Mouse (Mus musculus): ENCODE data around the gene Dnaja4. TPM values are rescaled to one million over a fixed set of nuclear protein-coding genes. Genes with fewer than 3 reads are reported as not detected.

The Dnaja4 gene
- 14.1 and 16.1 TPM in 2 replicates for polyA plus RNA-seq (2014; fragmentation: Nextera tagmentation; extraction: Ambion mirVana)

DNA sequence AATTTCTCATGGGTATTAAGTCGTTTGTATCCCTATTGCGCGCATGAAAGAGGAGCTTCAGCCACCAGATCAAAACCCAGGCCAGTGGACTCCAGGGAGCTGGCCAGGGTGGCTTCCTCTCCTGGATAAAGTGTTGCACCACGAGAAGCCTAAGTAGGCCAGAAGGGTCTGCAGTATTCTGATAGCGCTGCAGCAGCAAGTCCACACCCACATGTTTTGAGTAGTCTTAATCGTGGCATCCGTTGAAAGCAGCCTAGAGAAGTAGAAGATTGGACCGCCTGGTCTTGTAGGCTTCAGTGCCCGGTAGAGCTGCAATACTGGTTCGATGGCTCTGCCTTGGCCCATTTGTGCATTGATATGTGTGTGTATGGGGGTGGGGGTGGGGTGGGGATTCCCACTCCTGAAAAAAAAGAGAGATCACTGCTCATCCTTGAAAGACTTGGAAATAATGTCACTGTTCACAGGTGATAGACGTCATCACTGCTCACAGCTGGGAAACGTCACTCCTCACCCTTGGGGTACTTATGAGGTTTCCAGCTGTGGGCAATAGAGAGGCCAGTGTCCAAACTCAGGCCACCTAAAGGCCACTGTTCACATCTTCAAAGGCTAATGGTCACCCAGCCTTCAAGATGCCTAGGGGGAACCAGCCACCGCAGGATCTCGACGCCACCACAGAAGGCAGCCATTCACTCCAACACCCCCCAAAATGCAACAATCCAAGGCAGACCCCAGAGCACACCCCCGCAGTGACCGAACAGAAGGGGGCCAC lies at the start of gene Dnaja4:
Gene Dnaja4, plus strand, starts transcription at position 556 of the 769 bp plus-strand sequence.
- DNase-seq (ENCODE audit: low spot score) = no peak
- 65% methylated on average over 15 of the region's 17 CpGs for WGBS
- no peaks in the 10 kb centered on the region for H3K9me3 ChIP-seq (ENCODE audit: control insufficient read depth, low read length)

DNA sequence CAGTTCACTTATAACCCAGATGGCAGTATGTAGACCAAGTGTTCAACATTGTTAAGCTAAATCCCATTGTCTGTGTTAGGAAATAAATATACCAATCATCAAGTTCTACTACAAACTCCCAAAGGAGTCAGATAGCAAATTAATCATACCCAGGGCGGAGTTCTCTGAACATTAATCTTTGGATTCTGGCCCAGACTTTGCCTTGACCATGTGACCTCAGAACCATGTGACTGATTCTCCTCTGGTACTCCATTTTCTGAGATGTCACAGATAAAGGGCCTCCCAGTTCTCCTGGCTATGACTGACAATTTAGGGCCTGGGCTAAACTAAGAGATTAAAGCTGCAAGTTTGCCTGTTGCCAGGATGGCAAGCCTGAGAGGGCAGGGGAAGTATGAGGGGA lies 49.3 kb upstream of the Dnaja4 start:
- Histone ChIP-seq H3K4me1 (ENCODE audit: control insufficient read depth, insufficient read depth, low read length) (no peaks in the 10 kb centered on the region), H3K36me3 (ENCODE audit: control insufficient read depth, insufficient read depth, low read length) (no peaks in the 10 kb centered on the region), H3K4me2 (ENCODE audit: low read depth, low read length) (no peak overlapping the region), H3K9me3 (ENCODE audit: control insufficient read depth, low read length) (no peaks in the 10 kb centered on the region), H3K9ac (ENCODE audit: low read depth, low read length) (no peak overlapping the region), H3K27me3 (replicated peaks; ENCODE audit: control insufficient read depth, insufficient read depth, low read length) (no peaks in the 10 kb centered on the region), H3K27ac (replicated peaks; ENCODE audit: low read depth, low read length) (no peak overlapping the region), H3K4me3 (ENCODE audit: low read depth, low read length) (no peak overlapping the region)
- DNase-seq (ENCODE audit: low spot score) (no peak), ATAC-seq (ENCODE audit: low read depth) (no peak)
- 79% methylated on average over 1 of the region's 1 CpGs for WGBS

More for the DNA sequence above, at the start of gene Dnaja4:
- Histone ChIP-seq H3K36me3 (ENCODE audit: control insufficient read depth, insufficient read depth, low read length) (no peaks in the 10 kb centered on the region), H3K4me2 (ENCODE audit: low read depth, low read length) (peak within 1 kb of the TSS; percentile 92), H3K27ac (replicated peaks; ENCODE audit: low read depth, low read length) (no peak within 1 kb of the TSS), H3K4me1 (ENCODE audit: control insufficient read depth, insufficient read depth, low read length) (0 out of 2 replicates have a peak, but pooled peaks cover 7% of the 10 kb centered on the region), H3K9ac (ENCODE audit: low read depth, low read length) (peak within 1 kb of the TSS; percentile 89), H3K27me3 (replicated peaks; ENCODE audit: control insufficient read depth, insufficient read depth, low read length) (no peaks in the 10 kb centered on the region; the same call in 1 of the 2 replicates), H3K4me3 (ENCODE audit: low read depth, low read length) (peak within 1 kb of the TSS; percentile 78)
- ATAC-seq (ENCODE audit: low read depth) = no peak; the same call in 1 of the 2 replicates

DNA sequence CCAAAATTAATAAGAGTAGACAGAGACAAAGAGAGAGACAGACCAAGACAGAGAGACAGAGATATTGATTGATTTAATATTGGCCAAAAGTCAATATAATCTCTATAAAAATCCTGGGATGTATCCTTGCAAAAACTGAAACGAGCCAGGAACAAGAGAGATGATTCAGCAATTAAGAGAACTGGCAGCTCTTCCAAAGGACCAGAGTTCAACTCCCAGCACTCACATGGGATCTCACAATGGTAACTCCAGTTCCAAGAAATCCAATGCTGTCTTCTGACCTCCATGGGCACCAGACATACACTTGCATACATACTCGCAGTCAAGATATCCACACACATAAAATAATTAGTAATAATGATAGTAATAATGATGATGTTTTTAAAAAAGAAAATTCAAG lies 45.9 kb upstream of the Dnaja4 start:
- DNase-seq (ENCODE audit: low spot score) (no peak), ATAC-seq (ENCODE audit: low read depth) (no peak)
- Histone ChIP-seq H3K4me1 (ENCODE audit: control insufficient read depth, insufficient read depth, low read length) (no peaks in the 10 kb centered on the region), H3K9ac (ENCODE audit: low read depth, low read length) (no peak overlapping the region), H3K4me2 (ENCODE audit: low read depth, low read length) (no peak overlapping the region), H3K27me3 (replicated peaks; ENCODE audit: control insufficient read depth, insufficient read depth, low read length) (no peaks in the 10 kb centered on the region), H3K36me3 (ENCODE audit: control insufficient read depth, insufficient read depth, low read length) (no peaks in the 10 kb centered on the region), H3K9me3 (ENCODE audit: control insufficient read depth, low read length) (no peaks in the 10 kb centered on the region), H3K27ac (replicated peaks; ENCODE audit: low read depth, low read length) (no peak overlapping the region), H3K4me3 (ENCODE audit: low read depth, low read length) (no peak overlapping the region)
- WGBS = 82% methylated on average over 2 of the region's 2 CpGs

DNA sequence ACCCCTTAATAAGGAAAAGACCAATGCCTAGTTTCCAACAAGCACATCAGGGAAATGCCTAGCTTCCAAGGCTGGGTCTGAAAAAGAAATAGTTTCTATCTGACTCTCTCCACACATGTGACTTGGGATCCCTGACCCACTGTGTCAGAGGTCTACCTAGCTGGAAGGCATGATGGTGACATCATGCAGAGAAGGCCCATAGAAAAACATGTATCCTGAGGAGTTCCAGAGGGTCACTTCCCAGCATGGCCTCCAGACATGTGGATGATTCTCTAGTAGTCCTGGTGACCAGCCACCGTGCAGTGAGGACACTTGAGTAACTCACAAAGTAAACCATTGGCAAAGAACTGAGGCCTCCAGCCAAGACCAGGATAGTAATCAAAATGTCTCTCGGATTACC lies 42.8 kb upstream of the Dnaja4 start:
- H3K4me1 ChIP-seq (ENCODE audit: control insufficient read depth, insufficient read depth, low read length) = no peaks in the 10 kb centered on the region
- H3K4me2 ChIP-seq (ENCODE audit: low read depth, low read length) = no peak overlapping the region
- H3K36me3 ChIP-seq (ENCODE audit: control insufficient read depth, insufficient read depth, low read length) = no peaks in the 10 kb centered on the region
- H3K4me3 ChIP-seq (ENCODE audit: low read depth, low read length) = no peak overlapping the region
- no peak overlapping the region for H3K27ac ChIP-seq (replicated peaks; ENCODE audit: low read depth, low read length)
- H3K27me3 ChIP-seq (replicated peaks; ENCODE audit: control insufficient read depth, insufficient read depth, low read length) = no peaks in the 10 kb centered on the region
- no peak for DNase-seq (ENCODE audit: low spot score)
- H3K9ac ChIP-seq (ENCODE audit: low read depth, low read length) = no peak overlapping the region
- 76% methylated on average over 2 of the region's 2 CpGs for whole genome bisulfite sequencing
- no peak for ATAC-seq (ENCODE audit: low read depth)
- H3K9me3 ChIP-seq (ENCODE audit: control insufficient read depth, low read length) = no peaks in the 10 kb centered on the region

DNA sequence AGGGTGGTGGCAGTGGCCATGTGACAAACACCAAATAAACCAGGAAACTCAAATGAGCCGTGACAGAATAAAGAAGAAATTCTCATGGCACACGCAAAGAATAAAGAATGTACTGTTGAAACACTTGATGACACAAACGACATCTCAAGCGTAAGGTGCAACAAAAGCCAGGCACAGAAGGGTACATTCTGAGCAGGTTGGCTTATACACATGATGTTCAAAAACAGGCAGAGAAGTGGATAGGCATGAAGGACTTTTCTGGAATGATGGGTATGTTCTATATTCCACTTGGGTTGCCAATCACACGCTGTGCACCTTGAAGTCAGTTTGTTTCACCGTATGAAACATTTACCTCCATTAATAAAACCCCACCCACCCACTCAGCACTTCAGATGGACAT lies 42.3 kb upstream of the Dnaja4 start:
- Histone ChIP-seq H3K9me3 (ENCODE audit: control insufficient read depth, low read length) (no peaks in the 10 kb centered on the region), H3K36me3 (ENCODE audit: control insufficient read depth, insufficient read depth, low read length) (no peaks in the 10 kb centered on the region), H3K27me3 (replicated peaks; ENCODE audit: control insufficient read depth, insufficient read depth, low read length) (no peaks in the 10 kb centered on the region), H3K27ac (replicated peaks; ENCODE audit: low read depth, low read length) (no peak overlapping the region), H3K4me3 (ENCODE audit: low read depth, low read length) (no peak overlapping the region), H3K9ac (ENCODE audit: low read depth, low read length) (no peak overlapping the region), H3K4me1 (ENCODE audit: control insufficient read depth, insufficient read depth, low read length) (0 out of 2 replicates have a peak, but pooled peaks cover under 1% of the 10 kb centered on the region), H3K4me2 (ENCODE audit: low read depth, low read length) (no peak overlapping the region)
- no peak for ATAC-seq (ENCODE audit: low read depth)
- WGBS = 86% methylated on average over 6 of the region's 6 CpGs
- no peak for DNase-seq (ENCODE audit: low spot score)

DNA sequence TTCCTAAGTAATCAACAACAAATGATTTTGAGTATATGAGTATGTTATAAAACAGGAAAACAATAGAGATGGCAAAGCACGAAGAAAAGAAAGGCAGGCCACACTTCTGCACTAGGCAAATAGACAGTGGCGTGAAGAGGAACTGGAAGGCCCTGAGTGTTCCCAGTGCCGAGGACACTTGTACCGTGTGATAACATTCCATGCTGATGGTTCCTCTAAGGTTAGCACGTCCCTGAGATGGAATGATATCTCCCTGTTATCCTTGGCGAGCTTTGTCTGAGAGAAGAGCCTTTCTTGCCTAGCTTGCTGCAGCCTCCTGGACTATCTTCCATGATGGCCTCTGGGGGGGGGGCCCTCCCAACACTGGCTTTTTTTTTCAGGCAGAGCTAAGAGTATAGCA lies 39.9 kb upstream of the Dnaja4 start:
- Histone ChIP-seq H3K27ac (replicated peaks; ENCODE audit: low read depth, low read length) (no peak overlapping the region), H3K27me3 (replicated peaks; ENCODE audit: control insufficient read depth, insufficient read depth, low read length) (no peaks in the 10 kb centered on the region), H3K36me3 (ENCODE audit: control insufficient read depth, insufficient read depth, low read length) (no peaks in the 10 kb centered on the region), H3K4me3 (ENCODE audit: low read depth, low read length) (no peak overlapping the region), H3K4me1 (ENCODE audit: control insufficient read depth, insufficient read depth, low read length) (peaks cover 9% of the 10 kb centered on the region; the same call in 1 of the 2 replicates), H3K9me3 (ENCODE audit: control insufficient read depth, low read length) (no peaks in the 10 kb centered on the region), H3K4me2 (ENCODE audit: low read depth, low read length) (no peak overlapping the region), H3K9ac (ENCODE audit: low read depth, low read length) (no peak overlapping the region)
- DNase-seq (ENCODE audit: low spot score) = no peak
- ATAC-seq (ENCODE audit: low read depth) = no peak
- WGBS = 84% methylated on average over 6 of the region's 6 CpGs

DNA sequence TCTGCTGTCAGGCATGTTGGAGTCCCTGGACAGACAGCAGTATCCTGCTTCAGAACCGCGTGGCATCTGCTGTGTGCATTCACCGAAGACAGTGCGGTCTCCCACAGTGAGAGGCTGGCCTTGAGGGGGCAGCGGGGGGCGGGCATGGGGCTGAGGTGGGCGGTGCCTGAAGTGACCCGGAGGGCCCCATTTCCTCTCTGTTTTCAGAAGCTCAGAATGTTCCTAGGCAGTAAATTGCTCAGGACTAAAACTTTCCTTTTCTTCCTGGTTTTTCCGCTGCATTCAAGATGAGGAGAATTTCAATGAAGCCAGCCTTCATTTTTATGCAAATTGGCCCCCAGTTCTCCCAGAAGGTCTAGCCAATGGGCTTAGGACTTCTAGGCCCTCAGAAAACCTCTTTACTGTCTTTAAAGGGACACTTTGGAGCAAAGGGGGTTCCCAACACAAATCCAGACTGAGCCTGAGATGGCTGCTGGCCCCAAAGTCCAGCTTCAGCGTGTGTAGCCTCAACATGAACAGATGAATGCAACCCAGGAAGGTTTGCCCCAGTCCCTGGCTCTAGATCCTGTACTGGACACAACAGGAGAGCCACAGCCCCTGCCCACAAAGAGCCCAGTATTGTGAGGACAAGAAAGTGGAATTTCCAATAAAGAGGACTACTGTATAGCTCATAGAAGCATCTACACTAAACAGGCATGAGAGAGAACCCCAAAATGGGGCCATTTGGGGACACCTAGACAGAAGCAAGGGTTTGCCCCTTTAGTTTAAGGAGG lies 36.9 kb upstream of the Dnaja4 start, which contains the start of gene Acsbg1:
Gene Acsbg1, minus strand, starts transcription at position 266 of the 773 bp plus-strand sequence.
- Histone ChIP-seq H3K4me3 (ENCODE audit: low read depth, low read length) (no peak within 1 kb of the TSS), H3K4me2 (ENCODE audit: low read depth, low read length) (0 out of 2 replicates have a peak within 1 kb of the TSS, but pooled peaks have one; percentile 21), H3K27me3 (replicated peaks; ENCODE audit: control insufficient read depth, insufficient read depth, low read length) (no peaks in the 10 kb centered on the region), H3K9ac (ENCODE audit: low read depth, low read length) (no peak within 1 kb of the TSS), H3K27ac (replicated peaks; ENCODE audit: low read depth, low read length) (no peak within 1 kb of the TSS), H3K9me3 (ENCODE audit: control insufficient read depth, low read length) (no peaks in the 10 kb centered on the region), H3K4me1 (ENCODE audit: control insufficient read depth, insufficient read depth, low read length) (peaks cover 9% of the 10 kb centered on the region; the same call in 1 of the 2 replicates), H3K36me3 (ENCODE audit: control insufficient read depth, insufficient read depth, low read length) (no peaks in the 10 kb centered on the region)
- WGBS = 19% methylated on average over 10 of the region's 10 CpGs
- ATAC-seq (ENCODE audit: low read depth) = no peak
- DNase-seq (ENCODE audit: low spot score) = no peak

DNA sequence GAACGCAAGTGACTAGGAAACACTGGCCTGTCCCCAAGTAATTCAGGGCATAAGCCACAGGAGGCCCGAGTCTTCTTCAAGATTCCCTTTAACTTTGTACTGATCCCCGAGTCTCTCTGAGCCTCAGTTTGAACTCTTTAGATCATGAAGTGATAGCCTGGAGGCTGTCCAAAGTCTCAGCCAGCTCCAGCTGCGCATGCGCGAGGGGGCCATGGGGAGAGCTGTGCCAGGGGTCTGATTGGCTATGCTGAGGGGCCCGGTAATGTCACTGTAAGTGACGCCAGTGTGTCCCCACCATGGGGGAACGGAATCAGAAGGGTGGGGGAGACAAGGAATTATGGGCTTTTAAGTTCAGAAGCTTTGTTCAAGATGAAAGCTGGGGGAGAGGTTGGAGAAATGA lies 34.3 kb upstream of the Dnaja4 start:
- no peak overlapping the region for H3K4me2 ChIP-seq (ENCODE audit: low read depth, low read length)
- no peaks in the 10 kb centered on the region for H3K36me3 ChIP-seq (ENCODE audit: control insufficient read depth, insufficient read depth, low read length)
- no peaks in the 10 kb centered on the region for H3K27me3 ChIP-seq (replicated peaks; ENCODE audit: control insufficient read depth, insufficient read depth, low read length)
- no peak overlapping the region for H3K27ac ChIP-seq (replicated peaks; ENCODE audit: low read depth, low read length)
- H3K9ac ChIP-seq (ENCODE audit: low read depth, low read length) = no peak overlapping the region
- ATAC-seq (ENCODE audit: low read depth) (no peak), DNase-seq (ENCODE audit: low spot score) (no peak)
- no peaks in the 10 kb centered on the region for H3K9me3 ChIP-seq (ENCODE audit: control insufficient read depth, low read length)
- WGBS = 67% methylated on average over 9 of the region's 9 CpGs
- H3K4me1 ChIP-seq (ENCODE audit: control insufficient read depth, insufficient read depth, low read length) = peaks cover 9% of the 10 kb centered on the region; the same call in 1 of the 2 replicates
- no peak overlapping the region for H3K4me3 ChIP-seq (ENCODE audit: low read depth, low read length)

Measured in embryonic facial prominence, embryonic 14.5 days (tissue).